Mouse (Mus musculus): ENCODE data around the gene Txlnb. TPM values are rescaled to one million over a fixed set of nuclear protein-coding genes. Genes with fewer than 3 reads are reported as not detected.

The Txlnb gene
- total and polyA plus RNA-seq, 3 experiments, result not detected

- H3K4me1 ChIP-seq (ENCODE audit: control insufficient read depth in 1 of 2, insufficient read depth in 2 of 2, low read length in 2 of 2), result no peaks in the 10 kb centered on the region
- no peak overlapping the region for H3K4me3 ChIP-seq (ENCODE audit: control insufficient read depth in 1 of 2, insufficient read depth in 1 of 2, low read depth in 2 of 2, low read length in 2 of 2)
- no peak overlapping the region for H3K9ac ChIP-seq (ENCODE audit: control insufficient read depth, low read depth, low read length, poor library complexity, severe bottlenecking)
- H3K36me3 ChIP-seq (ENCODE audit: control insufficient read depth in 1 of 2, insufficient read depth in 2 of 2, low read length in 2 of 2), result no peaks in the 10 kb centered on the region
- H3K27ac ChIP-seq (ENCODE audit: control insufficient read depth, low read depth, low read length), result no peak overlapping the region
- no peaks in the 10 kb centered on the region for H3K9me3 ChIP-seq (replicated peaks; ENCODE audit: insufficient read depth, low read length)
- H3K79me2 ChIP-seq (ENCODE audit: control insufficient read depth, insufficient read depth, low read length, poor library complexity), result no peaks in the 10 kb centered on the region
- DNase-seq (ENCODE audit: low read depth, low spot score), result no peak
- H3K27me3 ChIP-seq (ENCODE audit: control insufficient read depth in 1 of 2, insufficient read depth in 2 of 2, low read length in 2 of 2), result no peaks in the 10 kb centered on the region
- TF ChIP-seq MXI1 (IDR thresholded peaks at IDR 0.05; ENCODE audit: low read depth, low read length) (no peak), ETS1 (IDR thresholded peaks at IDR 0.05; ENCODE audit: low read depth, low read length) (no peak), RAD21 (IDR thresholded peaks at IDR 0.05; ENCODE audit: low read depth, low read length) (no peak), CTCF (IDR thresholded peaks at IDR 0.05 in 2 of 3, conservative IDR thresholded peaks at IDR 0.05 in 1 of 3; ENCODE audit: control insufficient read depth in 1 of 3, insufficient read depth in 1 of 3, low read depth in 2 of 3, low read length in 3 of 3, poor library complexity in 1 of 3, severe bottlenecking in 1 of 3) (no peak), ZKSCAN1 (IDR thresholded peaks at IDR 0.05; ENCODE audit: low read depth, low read length) (no peak), MYB (IDR thresholded peaks at IDR 0.05; ENCODE audit: low read depth, low read length) (no peak), POLR2AphosphoS5 (IDR thresholded peaks at IDR 0.05; ENCODE audit: borderline replicate concordance, low read depth, low read length) (no peak), SMC3 (IDR thresholded peaks at IDR 0.05; ENCODE audit: low read depth, low read length) (no peak), UBTF (IDR thresholded peaks at IDR 0.05; ENCODE audit: borderline replicate concordance, insufficient read depth, low read depth, low read length) (no peak), ZC3H11A (IDR thresholded peaks at IDR 0.05; ENCODE audit: low read depth, low read length) (no peak), MEF2A (IDR thresholded peaks at IDR 0.05; ENCODE audit: extremely low read depth, insufficient replicate concordance, low read depth, low read length, poor library complexity, severe bottlenecking) (no peak), ELF1 (IDR thresholded peaks at IDR 0.05; ENCODE audit: low read depth, low read length) (no peak), EP300 (IDR thresholded peaks at IDR 0.05; ENCODE audit: low read depth in 1 of 2, low read length in 2 of 2) (no peak), POLR2A (IDR thresholded peaks at IDR 0.05; ENCODE audit: control insufficient read depth in 1 of 2, insufficient read depth in 1 of 2, low read depth in 1 of 2, low read length in 2 of 2, poor library complexity in 1 of 2) (no peak), MYC (IDR thresholded peaks at IDR 0.05; ENCODE audit: low read depth, low read length) (no peak), E2F4 (IDR thresholded peaks at IDR 0.05; ENCODE audit: borderline replicate concordance, low read depth, low read length) (no peak), CHD1 (IDR thresholded peaks at IDR 0.05; ENCODE audit: low read depth, low read length) (no peak)
These were observed 61.7 kb downstream of the Txlnb start for GRCm38 (mm10) chr10:17857647-17858261.

DNA sequence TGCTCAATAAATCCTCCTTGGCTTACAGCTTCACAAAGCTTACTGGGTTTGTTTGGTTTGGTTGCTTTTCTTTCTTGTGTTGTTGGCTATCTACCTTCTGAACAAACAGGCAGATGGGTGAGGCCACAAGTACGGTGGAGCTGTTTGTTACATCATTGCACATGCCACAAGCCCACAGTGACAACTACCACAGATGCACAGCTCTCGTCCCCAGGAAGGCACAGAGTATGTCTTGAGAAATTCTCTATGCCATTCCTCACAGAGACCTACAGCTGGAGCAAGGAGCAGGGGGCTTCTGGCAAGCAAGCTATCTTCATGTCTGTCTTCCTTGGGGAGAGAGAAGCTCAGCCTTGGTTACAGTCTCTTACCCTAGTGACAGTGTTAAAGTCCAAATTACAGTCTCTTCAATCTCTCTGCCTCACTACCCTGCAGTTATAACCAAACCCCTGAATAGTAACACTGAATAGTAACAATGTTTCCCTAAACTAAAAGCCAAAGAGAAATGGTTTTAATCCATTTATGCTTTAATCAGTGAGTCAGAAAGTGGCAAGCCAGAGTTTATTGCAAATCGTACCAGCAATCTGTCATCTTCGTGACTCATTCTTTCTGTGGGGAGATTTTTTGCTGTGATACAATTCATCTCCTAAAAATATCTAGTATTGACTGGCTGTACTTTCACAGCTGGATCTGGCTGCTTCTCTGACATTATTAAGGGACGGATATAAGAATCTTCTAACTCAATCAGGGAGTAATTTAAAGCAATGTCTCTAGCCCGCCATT lies 64.9 kb downstream of the Txlnb start:
- TF ChIP-seq NELFE (IDR thresholded peaks at IDR 0.05; ENCODE audit: low read depth, low read length), result no peak
- TF ChIP-seq POLR2AphosphoS2 (IDR thresholded peaks at IDR 0.05; ENCODE audit: low read length), result no peak
- no peak for TF ChIP-seq ZC3H11A (IDR thresholded peaks at IDR 0.05; ENCODE audit: low read depth, low read length)
- no peak for TF ChIP-seq MYC (IDR thresholded peaks at IDR 0.05; ENCODE audit: low read depth, low read length)
- TF ChIP-seq E2F4 (IDR thresholded peaks at IDR 0.05; ENCODE audit: borderline replicate concordance, low read depth, low read length), result no peak
- TF ChIP-seq GABPA (IDR thresholded peaks at IDR 0.05; ENCODE audit: low read depth, low read length), result no peak
- TF ChIP-seq CHD2 (IDR thresholded peaks at IDR 0.05; ENCODE audit: low read length), result no peak
- no peak for TF ChIP-seq JUND (IDR thresholded peaks at IDR 0.05; ENCODE audit: low read depth, low read length)
- no peak for TF ChIP-seq KAT2A (conservative IDR thresholded peaks at IDR 0.05; ENCODE audit: low read depth, low read length)
- no peak for TF ChIP-seq ETS1 (IDR thresholded peaks at IDR 0.05; ENCODE audit: low read depth, low read length)
- no peak for TF ChIP-seq TBP (IDR thresholded peaks at IDR 0.05; ENCODE audit: low read depth, low read length)
- TF ChIP-seq ZKSCAN1 (IDR thresholded peaks at IDR 0.05; ENCODE audit: low read depth, low read length), result no peak
- TF ChIP-seq TCF12 (IDR thresholded peaks at IDR 0.05; ENCODE audit: low read depth, low read length), result no peak
- no peak for TF ChIP-seq RAD21 (IDR thresholded peaks at IDR 0.05; ENCODE audit: low read depth, low read length)
- TF ChIP-seq ELF1 (IDR thresholded peaks at IDR 0.05; ENCODE audit: low read depth, low read length), result no peak
- TF ChIP-seq RCOR1 (IDR thresholded peaks at IDR 0.05; ENCODE audit: low read depth, low read length), result no peak
- no peak for TF ChIP-seq MEF2A (IDR thresholded peaks at IDR 0.05; ENCODE audit: extremely low read depth, insufficient replicate concordance, low read depth, low read length, poor library complexity, severe bottlenecking)
- no peak for TF ChIP-seq EP300 (IDR thresholded peaks at IDR 0.05; ENCODE audit: low read depth in 1 of 2, low read length in 2 of 2)
- no peak for TF ChIP-seq BHLHE40 (IDR thresholded peaks at IDR 0.05; ENCODE audit: borderline replicate concordance, low read depth, low read length)
- TF ChIP-seq HCFC1 (IDR thresholded peaks at IDR 0.05; ENCODE audit: low read depth, low read length), result no peak
- no peak overlapping the region for H3K27ac ChIP-seq (ENCODE audit: control insufficient read depth, low read depth, low read length)
- no peak for DNase-seq (ENCODE audit: low read depth, low spot score)

More for the DNA sequence above, 64.9 kb downstream of the Txlnb start:
- no peaks in the 10 kb centered on the region for H3K79me2 ChIP-seq (ENCODE audit: control insufficient read depth, insufficient read depth, low read length, poor library complexity)
- no peak overlapping the region for H3K9ac ChIP-seq (ENCODE audit: control insufficient read depth, low read depth, low read length, poor library complexity, severe bottlenecking)
- H3K4me1 ChIP-seq (ENCODE audit: control insufficient read depth in 1 of 2, insufficient read depth in 2 of 2, low read length in 2 of 2), result no peaks in the 10 kb centered on the region
- H3K4me3 ChIP-seq (ENCODE audit: control insufficient read depth in 1 of 2, insufficient read depth in 1 of 2, low read depth in 2 of 2, low read length in 2 of 2), result no peak overlapping the region
- H3K27me3 ChIP-seq (ENCODE audit: control insufficient read depth in 1 of 2, insufficient read depth in 2 of 2, low read length in 2 of 2), result no peaks in the 10 kb centered on the region
- no peaks in the 10 kb centered on the region for H3K36me3 ChIP-seq (ENCODE audit: control insufficient read depth in 1 of 2, insufficient read depth in 2 of 2, low read length in 2 of 2)
- no peaks in the 10 kb centered on the region for H3K9me3 ChIP-seq (replicated peaks; ENCODE audit: insufficient read depth, low read length)
